In the genomic region with DNA sequence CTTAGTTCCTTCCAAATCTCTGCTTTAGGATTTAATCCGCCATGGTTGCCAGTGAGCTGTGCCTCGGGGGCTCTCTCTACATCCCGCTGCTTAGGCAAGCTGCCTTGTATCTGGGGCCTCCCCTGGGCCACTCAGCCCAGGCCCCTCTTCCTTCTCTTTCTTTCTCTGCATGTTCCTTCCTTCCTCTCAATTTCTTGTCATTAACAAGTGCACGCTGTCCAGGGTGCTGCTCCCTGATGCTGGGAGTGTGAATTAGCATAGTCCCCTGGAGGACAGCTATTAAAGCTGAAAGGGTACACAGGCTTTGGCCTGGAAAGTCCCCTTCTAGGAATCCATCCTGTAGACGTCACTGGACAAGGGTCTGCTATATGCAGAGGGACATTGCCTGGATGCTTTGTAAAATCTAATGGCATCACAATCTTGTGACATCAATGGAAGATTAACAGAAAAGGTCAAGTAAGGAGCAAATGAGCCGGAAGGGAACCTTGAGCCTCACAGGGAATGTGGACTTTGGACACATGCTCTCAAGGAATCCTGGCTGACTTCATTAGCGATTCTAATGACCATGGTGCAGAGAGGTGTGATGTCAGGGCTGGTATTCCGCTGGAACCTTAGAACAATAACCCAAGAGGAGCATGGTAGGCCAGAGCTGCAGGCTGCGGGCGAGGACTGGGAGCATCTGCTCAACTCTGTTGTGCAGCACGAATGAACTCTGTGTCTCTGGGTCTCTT, we compare ENCODE assay signal across 15 mouse cellular contexts. TPM values are rescaled to one million over a fixed set of nuclear protein-coding genes. Genes with fewer than 3 reads are reported as not detected.
DNase-seq lines count a peak whose midpoint lies in the region; ATAC-seq lines count a peak whose summit lies in the region.
"Had no signal": no experiment of that assay in that cellular context is flagged by ENCODE, and none has a peak within 500 bp of the region (broad histone marks: within the 10 kb centered on the region; RNA-seq: fewer than 3 reads in every experiment).

No protein-coding gene starts in this region.

- H3K4me3 ChIP-seq in midbrain, embryonic 12.5 days, result no peak overlapping the region
- H3K4me3 ChIP-seq in midbrain, embryonic 11.5 days (ENCODE audit: low read depth, low read length), result no peak overlapping the region
- H3K4me3 ChIP-seq in embryonic facial prominence, embryonic 10.5 days, result no peak overlapping the region
- H3K4me3 ChIP-seq: forebrain, embryonic 13.5 days; heart, embryonic 15.5 days had no signal

- H3K4me1 ChIP-seq in midbrain, embryonic 12.5 days, result peaks cover 9% of the 10 kb centered on the region
- peaks cover 2% of the 10 kb centered on the region; the same call in 1 of the 2 replicates for H3K4me1 ChIP-seq in midbrain, embryonic 11.5 days (ENCODE audit: control insufficient read depth, insufficient read depth, low read length)
- no peaks in the 10 kb centered on the region for H3K4me1 ChIP-seq in embryonic facial prominence, embryonic 10.5 days
- H3K4me1 ChIP-seq: forebrain, embryonic 13.5 days; heart, embryonic 15.5 days had no signal

- H3K36me3 ChIP-seq in midbrain, embryonic 12.5 days, result no peaks in the 10 kb centered on the region
- no peaks in the 10 kb centered on the region for H3K36me3 ChIP-seq in midbrain, embryonic 11.5 days (ENCODE audit: control insufficient read depth, insufficient read depth, low read length)
- no peaks in the 10 kb centered on the region for H3K36me3 ChIP-seq in embryonic facial prominence, embryonic 10.5 days (replicated peaks)
- H3K36me3 ChIP-seq: heart, embryonic 15.5 days had no signal

- no peak for ATAC-seq in midbrain, embryonic 12.5 days (ENCODE audit: low FRiP score, low read depth)
- no peak for ATAC-seq in midbrain, embryonic 11.5 days (ENCODE audit: low FRiP score)
- no peak for ATAC-seq in megakaryocyte-erythroid progenitor cell, adult 5-6 weeks (replicated peaks; ENCODE audit: low FRiP score, low TSS enrichment, poor library complexity, severe bottlenecking)
- ATAC-seq: forebrain, embryonic 13.5 days; liver, postnatal 0 days had no signal

- H3K9me3 ChIP-seq in midbrain, embryonic 12.5 days, result no peaks in the 10 kb centered on the region
- no peaks in the 10 kb centered on the region for H3K9me3 ChIP-seq in midbrain, embryonic 11.5 days (ENCODE audit: control insufficient read depth, low read length)
- no peaks in the 10 kb centered on the region for H3K9me3 ChIP-seq in embryonic facial prominence, embryonic 10.5 days
- H3K9me3 ChIP-seq: forebrain, embryonic 13.5 days; heart, embryonic 15.5 days had no signal

- no peak overlapping the region for H3K9ac ChIP-seq in midbrain, embryonic 12.5 days (replicated peaks)
- no peak overlapping the region for H3K9ac ChIP-seq in midbrain, embryonic 11.5 days (ENCODE audit: low read length)
- H3K9ac ChIP-seq: forebrain, embryonic 13.5 days; heart, embryonic 15.5 days; liver, postnatal 0 days had no signal

- no peaks in the 10 kb centered on the region for H3K27me3 ChIP-seq in midbrain, embryonic 12.5 days
- no peaks in the 10 kb centered on the region for H3K27me3 ChIP-seq in midbrain, embryonic 11.5 days (ENCODE audit: control insufficient read depth, insufficient read depth, low read length)
- no peaks in the 10 kb centered on the region for H3K27me3 ChIP-seq in embryonic facial prominence, embryonic 10.5 days (replicated peaks; ENCODE audit: low read depth, poor library complexity, severe bottlenecking)
- H3K27me3 ChIP-seq: forebrain, embryonic 13.5 days had no signal

- no peak overlapping the region for H3K4me2 ChIP-seq in midbrain, embryonic 12.5 days (replicated peaks)
- H3K4me2 ChIP-seq in midbrain, embryonic 11.5 days, result no peak overlapping the region
- H3K4me2 ChIP-seq: forebrain, embryonic 13.5 days; heart, embryonic 15.5 days had no signal

- WGBS in midbrain, embryonic 12.5 days, result 37% methylated on average over 11 of the region's 11 CpGs
- WGBS in midbrain, embryonic 11.5 days, result 41% methylated on average over 11 of the region's 11 CpGs
- 49% methylated on average over 11 of the region's 11 CpGs for WGBS in embryonic facial prominence, embryonic 10.5 days

- H3K27ac ChIP-seq in midbrain, embryonic 12.5 days (replicated peaks), result 0 out of 2 replicates have a peak overlapping the region, but pooled peaks have one; percentile 46
- H3K27ac ChIP-seq in midbrain, embryonic 11.5 days (ENCODE audit: low read depth, low read length), result no peak overlapping the region
- no peak overlapping the region for H3K27ac ChIP-seq in embryonic facial prominence, embryonic 10.5 days (replicated peaks)
- H3K27ac ChIP-seq: forebrain, embryonic 13.5 days; heart, embryonic 15.5 days had no signal

- no peak for DNase-seq in midbrain, embryonic 11.5 days (ENCODE audit: low spot score, missing footprints)
- DNase-seq in embryonic facial prominence, embryonic 10.5 days (ENCODE audit: low spot score), result peak; percentile 34
- peak; percentile 50 to 77 for DNase-seq in kidney, postnatal 25 days
- DNase-seq in yolk sac, embryonic 10.5 days (ENCODE audit: low spot score), result peak; percentile 6
- DNase-seq in T-cell, adult 2 months (ENCODE audit: low spot score), result no peak
- DNase-seq: adrenal gland, adult 8-10 months; cerebellum, adult 11-12 months; gastrocnemius, postnatal 25 days; liver, postnatal 0 days; thymus, postnatal 14 days had no signal

RNA-seq across cellular contexts. Expression of a gene that starts 20.7 kb away (rescaled TPM):
- 114 and 120 TPM in 2 replicates for polyA plus RNA-seq in midbrain, embryonic 12.5 days (2016; fragmentation: Nextera tagmentation; extraction: Ambion mirVana)
- 138 and 148 TPM in 2 replicates for polyA plus RNA-seq in midbrain, embryonic 11.5 days (2014; fragmentation: Nextera tagmentation; extraction: Ambion mirVana)
- 136 and 141 TPM in 2 replicates for polyA plus RNA-seq in embryonic facial prominence, embryonic 10.5 days (2016; fragmentation: Nextera tagmentation; extraction: Ambion mirVana)
- total RNA-seq in megakaryocyte-erythroid progenitor cell, adult 5-6 weeks (2014; fragmentation: Nextera tagmentation), result 50.0 and 53.9 TPM in 2 replicates
- 4.7 and 14.0 TPM in 2 replicates for total RNA-seq in megakaryocyte-erythroid progenitor cell, adult 5-6 weeks (2017)

RNA-seq across cellular contexts. Expression of a gene that starts 33.4 kb away (rescaled TPM):
- 3.1 and 3.4 TPM in 2 replicates for polyA plus RNA-seq in midbrain, embryonic 12.5 days (2016; fragmentation: Nextera tagmentation; extraction: Ambion mirVana)
- 1.1 and 1.7 TPM in 2 replicates for polyA plus RNA-seq in midbrain, embryonic 11.5 days (2014; fragmentation: Nextera tagmentation; extraction: Ambion mirVana)
- 0.06 and 0.11 TPM in 2 replicates for polyA plus RNA-seq in embryonic facial prominence, embryonic 10.5 days (2016; fragmentation: Nextera tagmentation; extraction: Ambion mirVana)
- not detected in 2 replicates for total RNA-seq in megakaryocyte-erythroid progenitor cell, adult 5-6 weeks (2014; fragmentation: Nextera tagmentation)
- total RNA-seq in megakaryocyte-erythroid progenitor cell, adult 5-6 weeks (2017), result not detected in 2 replicates
- total RNA-seq: gastrocnemius, postnatal 25 days had no signal
- polyA plus RNA-seq: heart, embryonic 15.5 days; large intestine, adult 2 months; liver, postnatal 0 days had no signal

RNA-seq across cellular contexts. Expression of a gene that starts 53.0 kb away (rescaled TPM):
- 0.38 TPM in 1 of 2 replicates, not detected in the other for polyA plus RNA-seq in midbrain, embryonic 12.5 days (2016; fragmentation: Nextera tagmentation; extraction: Ambion mirVana)
- polyA plus RNA-seq in midbrain, embryonic 11.5 days (2014; fragmentation: Nextera tagmentation; extraction: Ambion mirVana), result not detected in 2 replicates
- polyA plus RNA-seq in embryonic facial prominence, embryonic 10.5 days (2016; fragmentation: Nextera tagmentation; extraction: Ambion mirVana), result not detected in 2 replicates
- total RNA-seq in megakaryocyte-erythroid progenitor cell, adult 5-6 weeks (2014; fragmentation: Nextera tagmentation), result not detected in 2 replicates
- not detected in 2 replicates for total RNA-seq in megakaryocyte-erythroid progenitor cell, adult 5-6 weeks (2017)
- total RNA-seq: adrenal gland, adult 8-10 months had no signal
- polyA plus RNA-seq: forebrain, embryonic 13.5 days; liver, postnatal 0 days had no signal

Comparison
In these comparisons a context has a peak if more than half of its experiments do, and no peak if none do; other contexts are left out.
1. DNase-seq: peak in embryonic facial prominence, embryonic 10.5 days (single experiment), kidney, postnatal 25 days (2 of 2) and yolk sac, embryonic 10.5 days (single experiment); none in midbrain, embryonic 11.5 days (single experiment) and T-cell, adult 2 months (single experiment).